Mouse (Mus musculus) liver, adult 2 months (tissue): ENCODE data around the gene Oas2.

Source experiments
- CTCF ChIP-seq: fragments of 200-500 bp; IDR thresholded peaks from 2 replicates; pipeline ENCODE4 v1.5.1; 2011; ENCODE audit warnings: low read depth, low read length, control low read depth
- POLR2A ChIP-seq: fragments of 200-500 bp; IDR thresholded peaks from 2 replicates; pipeline ENCODE4 v1.6.1; 2011; ENCODE audit warnings: low read length, control low read depth; ENCODE audit not compliant: insufficient read depth; ENCODE audit errors: extremely low read depth

GRCm38 (mm10) chr5:120752786-120753185 lies 3.1 kb upstream of the Oas2 start:
- TF ChIP-seq CTCF = no peak
- TF ChIP-seq POLR2A = no peak
